Mouse (Mus musculus) adipose tissue, adult 10 weeks (tissue): Measurements from ENCODE around the gene Fzd4. TPM values are rescaled to one million over a fixed set of nuclear protein-coding genes. Genes with fewer than 3 reads are reported as not detected.

ENCODE experiments used
- polyA plus RNA-seq: library from polyadenylated mRNA; stranded (reverse); fragments of 350-450 nt; fragmentation: Illumina TruSeq; extraction: RNeasy Lipid Tissue Mini Kit (QIAGEN cat#74804); gene quantifications from one replicate; pipeline ENCODE4 v1.2.3, GENCODE M21; 2014; ENCODE audit warnings: low read depth, low replicate concordance

The Fzd4 gene
- polyA plus RNA-seq: 72.4 TPM

DNA sequence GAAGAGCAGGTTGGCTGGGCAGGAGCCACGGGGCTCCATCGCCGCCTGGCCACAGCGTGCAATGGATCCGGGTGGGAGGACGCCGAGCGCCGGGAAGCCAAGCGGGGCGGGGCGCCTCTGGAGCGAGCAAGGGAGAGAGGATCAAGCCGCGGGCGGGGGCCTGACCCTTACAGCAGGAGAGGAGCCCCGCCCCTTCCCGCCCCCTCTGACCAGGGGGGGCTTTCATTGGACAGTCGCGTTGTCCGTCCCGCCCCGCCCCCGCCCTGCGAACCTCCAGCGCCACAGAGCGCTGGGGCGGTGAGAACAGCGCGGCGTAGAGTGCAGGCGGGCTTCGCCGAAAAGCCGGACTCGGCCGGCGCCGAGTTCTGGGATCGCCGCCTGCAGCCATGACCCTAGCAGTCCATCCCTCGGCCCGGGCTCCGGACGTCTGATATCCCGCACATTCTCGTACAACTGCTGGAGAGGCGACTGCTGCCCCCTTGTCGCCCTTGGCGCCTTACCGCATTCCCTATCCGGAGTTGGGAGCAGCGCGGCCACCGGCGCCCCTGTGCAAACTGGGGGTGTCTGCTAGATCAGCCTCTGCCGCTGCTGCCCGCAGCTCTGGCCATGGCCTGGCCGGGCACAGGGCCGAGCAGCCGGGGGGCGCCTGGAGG, at the start of gene Fzd4, which contains the start of gene Tmem135:
Gene Fzd4 (plus strand): TSS at position 275 of the 653 bp plus-strand sequence.
Gene Tmem135 (minus strand): TSS at position 142 of the 653 bp plus-strand sequence.

Other genes starting within 250 kb of the Fzd4 start
- 64.4 TPM for gene Tmem135, start 133 bp upstream of the Fzd4 start, polyA plus RNA-seq
- 100.0 TPM for gene Prss23, start 122.8 kb downstream of the Fzd4 start, polyA plus RNA-seq
- gene Me3, start 228.0 kb downstream of the Fzd4 start, polyA plus RNA-seq: 4.7 TPM